Mouse (Mus musculus) MEL (cell line): ENCODE measurements around the gene Awat1.

Experiments
- CHD2 ChIP-seq: IDR thresholded peaks from 2 replicates; pipeline ENCODE4 v1.6.1; 2011; ENCODE audit warnings: low read length, improper control_type of control experiment
- POLR2A ChIP-seq, 2 experiments: IDR thresholded peaks; 2 replicates each; pipeline ENCODE4 v1.6.1; 2011 to 2012; ENCODE audit warnings: low read length in 2 of 2, mild to moderate bottlenecking in 2 of 2, control low read depth in 1 of 2, improper control_type of control experiment in 1 of 2, low read depth in 1 of 2, moderate library complexity in 1 of 2; ENCODE audit not compliant: control insufficient read depth in 1 of 2, insufficient read depth in 1 of 2, poor library complexity in 1 of 2

DNA sequence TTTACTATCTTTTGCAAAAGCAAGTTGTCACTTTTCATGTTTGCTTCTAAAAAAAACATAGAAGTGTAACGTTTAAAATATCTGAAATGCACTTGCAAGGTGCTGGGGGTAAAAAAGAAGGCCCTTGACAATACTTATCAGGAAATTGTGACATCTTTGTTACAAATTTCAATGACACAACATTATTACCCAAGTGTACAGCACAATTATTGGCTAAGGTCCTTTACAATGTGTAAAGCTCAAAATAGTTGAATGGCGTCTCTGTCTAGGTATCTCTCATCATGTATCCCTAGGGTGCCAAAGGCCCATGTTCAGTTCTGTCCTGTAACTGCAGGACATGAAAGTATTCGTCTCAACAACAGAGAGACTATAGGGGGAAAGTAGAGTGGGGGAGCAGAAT lies 16.0 kb upstream of the Awat1 start:
- TF ChIP-seq CHD2 (no peak), POLR2A (IDR thresholded peaks at IDR 0.05; ENCODE audit: control insufficient read depth in 1 of 2, insufficient read depth in 1 of 2, low read depth in 1 of 2, low read length in 2 of 2, poor library complexity in 1 of 2) (no peak)
